Mouse (Mus musculus) heart, embryonic 11.5 days (tissue): Measurements from ENCODE around the gene Fkbp14. TPM values are rescaled to one million over a fixed set of nuclear protein-coding genes. Genes with fewer than 3 reads are reported as not detected.

Experiments
- ATAC-seq: fragments of 200-750 bp; cut with Nextera tagmentation; replicated peaks from 2 replicates; pipeline ENCODE4 v1.8.0; 2017; ENCODE audit warnings: moderate library complexity; ENCODE audit not compliant: insufficient number of reproducible peaks, low FRiP score, low TSS enrichment
- H3K27ac ChIP-seq: fragments of 300-500 bp; sonication (generic); 2 replicates; pipeline ENCODE4 v1.5.1; 2014; ENCODE audit warnings: mild to moderate bottlenecking, low read depth, low read length
- H3K27me3 ChIP-seq: fragments of 300-500 bp; sonication (generic); 2 replicates; pipeline ENCODE4 v1.6.1; 2014; ENCODE audit warnings: mild to moderate bottlenecking, low read length, mixed read lengths; ENCODE audit not compliant: control insufficient read depth, insufficient read depth
- H3K36me3 ChIP-seq: fragments of 300-500 bp; sonication (generic); 2 replicates; pipeline ENCODE4 v1.6.1; 2014; ENCODE audit warnings: mild to moderate bottlenecking, low read length, moderate library complexity, mixed read lengths; ENCODE audit not compliant: control insufficient read depth, insufficient read depth
- H3K4me1 ChIP-seq: fragments of 300-500 bp; sonication (generic); 2 replicates; pipeline ENCODE4 v1.6.1; 2014; ENCODE audit warnings: low read length; ENCODE audit not compliant: control insufficient read depth, insufficient read depth
- H3K4me2 ChIP-seq: fragments of 300-500 bp; sonication (generic); 2 replicates; pipeline ENCODE4 v1.6.1; 2014; ENCODE audit warnings: mild to moderate bottlenecking, moderate library complexity
- H3K4me3 ChIP-seq: fragments of 300-500 bp; sonication (generic); 2 replicates; pipeline ENCODE4 v1.5.1; 2014; ENCODE audit warnings: low read depth, low read length
- H3K9ac ChIP-seq: fragments of 300-500 bp; sonication (generic); 2 replicates; pipeline ENCODE4 v1.6.1; 2014; ENCODE audit warnings: mild to moderate bottlenecking, low read depth, low read length, moderate library complexity
- H3K9me3 ChIP-seq: fragments of 300-500 bp; sonication (generic); replicated peaks from 2 replicates; pipeline ENCODE4 v1.6.1; 2016; ENCODE audit warnings: low read length; ENCODE audit not compliant: control insufficient read depth
- WGBS: fragments of 180-500 bp; shearing (Covaris S2); extraction: QIAGEN DNeasy Blood & Tissue Kit; methylation state at CpG from one replicate; pipeline ENCODE4 v1.1.7; 2014; ENCODE audit not compliant: insufficient replicate concordance; 5-methylcytosine and 5-hydroxymethylcytosine counted together
- polyA plus RNA-seq: library from polyadenylated mRNA; unstranded; fragments of >200 nt; fragmentation: Nextera tagmentation; extraction: Ambion mirVana; gene quantifications from 2 replicates; pipeline ENCODE4 v1.2.1, GENCODE M21; 2014

Gene Fkbp14
- polyA plus RNA-seq, 1 experiment from 2014 or later, result 23.5 TPM

GRCm38 (mm10) chr6:54558466-54558865 is 38.6 kb downstream of the Fkbp14 start:
- Histone ChIP-seq H3K9me3 (no peaks in the 10 kb centered on the region), H3K36me3 (no peaks in the 10 kb centered on the region), H3K27ac (no peak overlapping the region), H3K4me2 (no peak overlapping the region), H3K27me3 (no peaks in the 10 kb centered on the region), H3K4me3 (no peak overlapping the region), H3K4me1 (peaks cover 9% of the 10 kb centered on the region; the same call in 1 of the 2 replicates), H3K9ac (no peak overlapping the region)
- 73% methylated on average over 7 of the region's 7 CpGs for WGBS
- no peak for ATAC-seq

- Histone ChIP-seq H3K9me3 (no peaks in the 10 kb centered on the region), H3K27me3 (no peaks in the 10 kb centered on the region), H3K4me1 (peaks cover 9% of the 10 kb centered on the region; the same call in 1 of the 2 replicates), H3K27ac (no peak overlapping the region), H3K4me3 (no peak overlapping the region), H3K36me3 (no peaks in the 10 kb centered on the region), H3K4me2 (no peak overlapping the region), H3K9ac (no peak overlapping the region)
- ATAC-seq, result no peak
- 85% methylated on average over 7 of the region's 7 CpGs for WGBS
These were observed 39.4 kb downstream of the Fkbp14 start for GRCm38 (mm10) chr6:54557671-54558070.

GRCm38 (mm10) chr6:54555816-54556215 is 41.3 kb downstream of the Fkbp14 start:
- H3K4me2 ChIP-seq, result no peak overlapping the region
- ATAC-seq, result no peak
- no peak overlapping the region for H3K27ac ChIP-seq
- no peaks in the 10 kb centered on the region for H3K9me3 ChIP-seq
- H3K27me3 ChIP-seq, result no peaks in the 10 kb centered on the region
- no peak overlapping the region for H3K9ac ChIP-seq
- no peak overlapping the region for H3K4me3 ChIP-seq
- H3K4me1 ChIP-seq, result peaks cover 11% of the 10 kb centered on the region; the same call in 1 of the 2 replicates
- 65% methylated on average over 1 of the region's 1 CpGs for WGBS
- no peaks in the 10 kb centered on the region for H3K36me3 ChIP-seq

- Histone ChIP-seq H3K27me3 (no peaks in the 10 kb centered on the region), H3K4me2 (no peak overlapping the region), H3K9me3 (no peaks in the 10 kb centered on the region), H3K4me1 (peaks cover 11% of the 10 kb centered on the region; the same call in 1 of the 2 replicates), H3K4me3 (no peak overlapping the region), H3K36me3 (no peaks in the 10 kb centered on the region), H3K9ac (no peak overlapping the region), H3K27ac (peak overlapping the region; percentile 54; the same call in 1 of the 2 replicates)
- WGBS, result 47% methylated on average over 8 of the region's 8 CpGs
- ATAC-seq, result peak; percentile 46; the same call in 1 of the 2 replicates
These were observed 42.6 kb downstream of the Fkbp14 start for GRCm38 (mm10) chr6:54554341-54555110.

- Histone ChIP-seq H3K27me3 (no peaks in the 10 kb centered on the region), H3K4me3 (no peak overlapping the region), H3K36me3 (no peaks in the 10 kb centered on the region), H3K4me2 (no peak overlapping the region), H3K27ac (peak overlapping the region; percentile 54), H3K9me3 (no peaks in the 10 kb centered on the region), H3K9ac (no peak overlapping the region), H3K4me1 (peaks cover 14% of the 10 kb centered on the region; the same call in 1 of the 2 replicates)
- no peak for ATAC-seq
- WGBS, result 81% methylated on average over 2 of the region's 2 CpGs
These were observed 43.5 kb downstream of the Fkbp14 start for GRCm38 (mm10) chr6:54553632-54554031.

GRCm38 (mm10) chr6:54552721-54553413 is 44.2 kb downstream of the Fkbp14 start:
- Histone ChIP-seq H3K4me1 (peaks cover 14% of the 10 kb centered on the region; the same call in 1 of the 2 replicates), H3K27ac (no peak overlapping the region), H3K4me2 (no peak overlapping the region), H3K27me3 (no peaks in the 10 kb centered on the region), H3K36me3 (no peaks in the 10 kb centered on the region), H3K9me3 (no peaks in the 10 kb centered on the region), H3K9ac (no peak overlapping the region), H3K4me3 (no peak overlapping the region)
- WGBS, result 76% methylated on average over 9 of the region's 9 CpGs
- no peak for ATAC-seq

GRCm38 (mm10) chr6:54550801-54551323 is 46.2 kb downstream of the Fkbp14 start:
- Histone ChIP-seq H3K27me3 (no peaks in the 10 kb centered on the region), H3K36me3 (no peaks in the 10 kb centered on the region), H3K4me1 (peaks cover 14% of the 10 kb centered on the region; the same call in 1 of the 2 replicates), H3K9me3 (no peaks in the 10 kb centered on the region), H3K4me2 (no peak overlapping the region), H3K9ac (no peak overlapping the region), H3K27ac (no peak overlapping the region), H3K4me3 (no peak overlapping the region)
- ATAC-seq, result no peak
- WGBS, result 45% methylated on average over 6 of the region's 7 CpGs

GRCm38 (mm10) chr6:54549311-54549710 is 47.8 kb downstream of the Fkbp14 start:
- ATAC-seq, result no peak
- Histone ChIP-seq H3K4me1 (peaks cover 9% of the 10 kb centered on the region; the same call in 1 of the 2 replicates), H3K9me3 (no peaks in the 10 kb centered on the region), H3K36me3 (no peaks in the 10 kb centered on the region), H3K27me3 (no peaks in the 10 kb centered on the region), H3K9ac (no peak overlapping the region), H3K4me3 (no peak overlapping the region), H3K27ac (no peak overlapping the region), H3K4me2 (no peak overlapping the region)
- WGBS, result 61% methylated on average over 4 of the region's 4 CpGs
